Mouse (Mus musculus): ENCODE data around the gene Atp6v0d1.

DNA sequence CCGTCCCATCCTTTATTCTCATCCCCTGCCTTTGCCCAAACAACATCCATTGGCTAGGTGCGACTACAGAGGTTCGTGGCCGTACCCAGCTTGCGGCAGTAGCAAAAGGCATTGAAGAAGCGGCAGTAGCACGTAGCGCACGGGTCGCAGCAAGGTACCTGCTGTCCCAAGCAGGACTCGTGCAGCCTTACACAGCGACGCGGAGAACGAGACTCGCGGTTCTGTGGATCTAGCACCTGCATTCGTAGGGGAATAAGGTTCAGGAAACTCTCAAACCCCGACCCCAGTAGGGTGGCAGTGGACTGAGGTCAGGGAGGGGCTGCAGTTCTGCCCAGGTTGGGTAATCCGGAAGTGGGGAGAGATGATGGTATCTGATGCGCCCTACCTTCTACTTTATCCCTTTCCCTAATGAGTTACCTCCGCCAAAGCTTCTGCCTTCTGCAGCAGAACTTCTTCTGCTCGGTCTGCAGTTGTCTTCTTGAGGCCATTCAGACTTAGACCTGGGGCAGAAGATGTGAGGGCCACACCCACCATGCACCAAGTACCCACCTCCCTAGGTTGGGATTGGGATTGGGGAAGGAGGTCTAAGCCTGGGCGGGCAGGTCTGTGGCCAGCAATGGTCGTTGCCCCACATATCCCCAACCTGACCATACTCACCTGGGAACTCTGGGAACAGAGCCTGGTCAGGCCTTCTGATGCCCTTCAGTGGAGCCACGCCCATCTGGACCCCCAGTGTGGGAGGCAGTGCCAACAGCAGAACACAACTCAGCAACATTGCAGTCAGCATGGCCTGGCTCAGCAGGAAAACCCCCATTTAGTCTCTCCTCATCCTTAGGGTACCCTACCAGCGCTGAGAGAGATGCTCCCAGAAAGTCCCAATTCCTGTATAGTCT lies 1.1 kb upstream of the Atp6v0d1 start:
- TF ChIP-seq EP300 (optimal IDR thresholded peaks at IDR 0.05) (no peak), CTCF (IDR thresholded peaks at IDR 0.05; ENCODE audit: low read depth) (0 out of 2 replicates have a peak, but pooled peaks have one; percentile 1)
